Mouse (Mus musculus): ENCODE data around the gene Shisa8. TPM values are rescaled to one million over a fixed set of nuclear protein-coding genes. Genes with fewer than 3 reads are reported as not detected.

The Shisa8 gene
- polyA plus RNA-seq, 1 experiment: 3.2 TPM

DNA sequence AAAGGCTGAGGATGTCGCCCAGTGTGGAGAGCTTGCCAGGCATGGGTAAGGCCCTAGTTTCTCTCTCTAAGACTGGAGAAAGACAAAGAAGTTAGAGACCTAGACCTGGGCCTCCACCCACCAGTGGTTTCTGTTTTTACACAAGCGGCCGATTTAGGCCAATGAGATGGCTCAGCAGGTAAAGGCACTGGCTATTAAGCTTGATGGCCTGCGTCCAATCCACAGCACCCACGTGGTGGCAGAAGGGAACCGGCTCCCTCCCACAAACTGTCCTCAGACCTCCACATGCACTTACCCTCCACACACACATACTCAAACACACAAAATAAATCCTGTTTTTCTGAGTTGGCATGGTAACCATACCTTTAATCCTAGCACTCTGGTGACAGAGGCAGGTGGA is 10.5 kb downstream of the Shisa8 start:
- TF ChIP-seq POLR2A (IDR thresholded peaks at IDR 0.05; ENCODE audit: borderline replicate concordance, extremely low read depth, insufficient read depth, insufficient read length, poor library complexity, severe bottlenecking) (no peak), CTCF (IDR thresholded peaks at IDR 0.05; ENCODE audit: borderline replicate concordance, extremely low read depth, insufficient read depth, insufficient read length) (no peak)
- no peak for DNase-seq (ENCODE audit: low read depth)

GRCm38 (mm10) chr15:82199546-82199945 is 13.1 kb downstream of the Shisa8 start:
- TF ChIP-seq CTCF (IDR thresholded peaks at IDR 0.05; ENCODE audit: borderline replicate concordance, extremely low read depth, insufficient read depth, insufficient read length): no peak
- no peak for TF ChIP-seq POLR2A (IDR thresholded peaks at IDR 0.05; ENCODE audit: borderline replicate concordance, extremely low read depth, insufficient read depth, insufficient read length, poor library complexity, severe bottlenecking)
- no peak for DNase-seq (ENCODE audit: low read depth)

GRCm38 (mm10) chr15:82198342-82198741 is 14.3 kb downstream of the Shisa8 start:
- DNase-seq (ENCODE audit: low read depth): no peak
- TF ChIP-seq CTCF (IDR thresholded peaks at IDR 0.05; ENCODE audit: borderline replicate concordance, extremely low read depth, insufficient read depth, insufficient read length) (no peak), POLR2A (IDR thresholded peaks at IDR 0.05; ENCODE audit: borderline replicate concordance, extremely low read depth, insufficient read depth, insufficient read length, poor library complexity, severe bottlenecking) (no peak)

DNA sequence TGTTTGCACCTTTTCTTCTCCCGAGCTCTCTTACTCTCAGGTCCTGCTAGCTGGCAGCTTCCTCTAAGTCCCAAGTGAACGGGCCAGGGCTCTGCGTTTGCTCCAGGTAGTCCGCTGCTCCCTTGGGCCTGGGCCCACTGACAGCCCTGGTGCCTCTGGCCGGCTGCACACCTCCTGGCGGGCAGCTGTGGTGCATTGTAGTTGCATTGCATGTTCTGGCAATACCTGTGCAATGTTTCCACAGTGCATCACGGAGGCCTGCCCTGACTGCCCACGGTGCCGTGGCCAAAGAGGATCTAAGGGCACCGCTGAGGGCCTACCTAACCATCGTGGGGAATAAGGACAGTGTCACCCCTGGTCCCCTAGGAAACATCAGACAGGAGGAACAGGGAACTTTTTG is 14.7 kb downstream of the Shisa8 start:
- TF ChIP-seq POLR2A (IDR thresholded peaks at IDR 0.05; ENCODE audit: borderline replicate concordance, extremely low read depth, insufficient read depth, insufficient read length, poor library complexity, severe bottlenecking) (no peak), CTCF (IDR thresholded peaks at IDR 0.05; ENCODE audit: borderline replicate concordance, extremely low read depth, insufficient read depth, insufficient read length) (no peak)

DNA sequence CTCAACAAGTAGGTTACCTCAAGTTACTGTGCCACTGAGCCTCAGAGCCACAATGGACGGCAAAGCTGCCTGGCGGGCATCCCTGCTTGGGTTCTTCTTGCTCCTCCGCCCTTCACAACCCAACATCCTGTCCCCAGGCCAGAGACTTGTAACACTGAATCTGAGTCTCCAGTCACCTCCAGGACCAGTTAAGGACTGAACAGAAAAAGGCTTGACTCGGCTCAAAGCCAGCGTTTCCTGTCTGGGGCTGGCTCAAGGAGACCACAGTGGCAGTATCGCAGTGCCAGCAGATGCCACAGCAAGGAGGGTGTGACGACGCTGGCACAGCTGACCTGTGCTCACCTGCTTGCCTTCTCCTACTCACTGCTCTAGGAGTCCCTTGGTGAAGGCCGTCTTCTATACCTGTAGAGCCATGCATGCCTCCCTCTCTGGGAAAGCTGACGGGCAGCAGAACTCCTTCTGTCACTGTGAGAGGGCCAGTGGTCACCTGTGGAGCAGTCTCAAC is 15.3 kb downstream of the Shisa8 start:
- TF ChIP-seq CTCF (IDR thresholded peaks at IDR 0.05; ENCODE audit: borderline replicate concordance, extremely low read depth, insufficient read depth, insufficient read length): no peak
- TF ChIP-seq POLR2A (IDR thresholded peaks at IDR 0.05; ENCODE audit: borderline replicate concordance, extremely low read depth, insufficient read depth, insufficient read length, poor library complexity, severe bottlenecking): no peak

More for the DNA sequence above, 14.7 kb downstream of the Shisa8 start:
- no peak for DNase-seq (ENCODE audit: low read depth)

DNA sequence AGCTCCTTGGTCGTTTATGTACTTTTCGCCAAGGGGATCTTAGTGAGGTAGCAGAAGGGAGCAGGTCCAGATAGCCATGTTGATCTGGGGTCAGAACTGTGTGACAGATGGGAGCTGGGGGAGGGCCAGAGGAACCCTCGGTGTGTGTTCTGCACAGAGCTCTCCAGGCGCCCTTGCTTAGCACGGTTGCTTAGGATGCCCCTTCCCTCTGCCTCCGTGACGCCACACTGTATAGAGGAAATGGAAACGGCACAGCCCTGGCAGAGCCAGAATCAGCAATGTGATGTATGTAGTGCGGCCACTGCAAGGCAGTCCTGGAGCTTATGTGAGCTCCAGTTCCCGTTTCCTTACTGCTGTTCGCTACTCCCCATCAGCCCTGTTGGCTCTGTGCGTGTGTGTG is 16.3 kb downstream of the Shisa8 start:
- TF ChIP-seq POLR2A (IDR thresholded peaks at IDR 0.05; ENCODE audit: borderline replicate concordance, extremely low read depth, insufficient read depth, insufficient read length, poor library complexity, severe bottlenecking) (no peak), CTCF (IDR thresholded peaks at IDR 0.05; ENCODE audit: borderline replicate concordance, extremely low read depth, insufficient read depth, insufficient read length) (no peak)
- no peak for DNase-seq (ENCODE audit: low read depth)

More for the DNA sequence above, 15.3 kb downstream of the Shisa8 start:
- DNase-seq (ENCODE audit: low read depth): no peak

GRCm38 (mm10) chr15:82192617-82193016 is 20.0 kb downstream of the Shisa8 start:
- DNase-seq (ENCODE audit: low read depth): no peak
- TF ChIP-seq CTCF (IDR thresholded peaks at IDR 0.05; ENCODE audit: borderline replicate concordance, extremely low read depth, insufficient read depth, insufficient read length) (no peak), POLR2A (IDR thresholded peaks at IDR 0.05; ENCODE audit: borderline replicate concordance, extremely low read depth, insufficient read depth, insufficient read length, poor library complexity, severe bottlenecking) (no peak)

GRCm38 (mm10) chr15:82188481-82189240 is 24.0 kb downstream of the Shisa8 start:
- TF ChIP-seq CTCF (IDR thresholded peaks at IDR 0.05; ENCODE audit: borderline replicate concordance, extremely low read depth, insufficient read depth, insufficient read length): peak; percentile 47; the same call in 1 of the 2 replicates
- TF ChIP-seq POLR2A (IDR thresholded peaks at IDR 0.05; ENCODE audit: borderline replicate concordance, extremely low read depth, insufficient read depth, insufficient read length, poor library complexity, severe bottlenecking): no peak
- no peak for DNase-seq (ENCODE audit: low read depth)

DNA sequence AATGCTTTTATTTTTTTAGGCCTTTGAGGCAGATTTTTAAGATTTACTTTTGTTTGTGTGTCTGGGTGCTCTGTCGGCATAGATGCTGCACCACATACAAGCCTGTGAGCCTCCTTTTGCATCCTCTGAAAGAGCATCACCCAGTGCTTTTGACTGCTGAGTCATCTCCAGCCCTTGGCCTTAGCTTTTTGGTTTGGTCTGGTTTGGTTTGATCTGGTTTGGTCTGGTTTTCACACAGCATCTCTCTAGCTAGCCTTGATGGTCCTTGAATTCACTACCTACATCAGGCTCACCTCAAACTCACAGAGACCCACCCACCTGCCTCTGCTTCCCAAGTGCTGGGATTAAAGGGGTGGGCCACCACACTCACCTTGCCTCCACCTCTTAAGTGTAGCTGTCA is 24.7 kb downstream of the Shisa8 start:
- DNase-seq (ENCODE audit: low read depth): no peak
- TF ChIP-seq CTCF (IDR thresholded peaks at IDR 0.05; ENCODE audit: borderline replicate concordance, extremely low read depth, insufficient read depth, insufficient read length) (no peak), POLR2A (IDR thresholded peaks at IDR 0.05; ENCODE audit: borderline replicate concordance, extremely low read depth, insufficient read depth, insufficient read length, poor library complexity, severe bottlenecking) (no peak)

DNA sequence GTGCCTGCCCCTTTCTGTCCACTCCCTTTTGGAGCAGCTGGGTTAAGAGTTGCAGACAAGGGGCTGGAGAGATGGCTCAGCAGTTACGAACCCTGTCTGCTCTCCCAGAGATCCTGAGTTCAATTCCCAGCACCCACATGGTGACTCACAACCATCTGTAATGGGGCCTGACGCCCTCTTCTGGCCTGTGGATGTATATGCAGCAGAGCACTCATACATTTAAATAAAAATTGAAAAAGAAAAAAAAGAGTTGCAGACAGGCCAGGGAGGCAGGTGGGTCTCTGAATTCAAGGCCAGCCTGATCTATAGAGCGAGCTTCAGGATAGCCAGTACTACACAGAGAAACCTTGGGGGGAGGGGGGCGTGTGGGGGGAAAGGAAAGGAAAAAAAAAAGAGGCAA is 25.2 kb downstream of the Shisa8 start:
- TF ChIP-seq POLR2A (IDR thresholded peaks at IDR 0.05; ENCODE audit: borderline replicate concordance, extremely low read depth, insufficient read depth, insufficient read length, poor library complexity, severe bottlenecking): no peak
- no peak for DNase-seq (ENCODE audit: low read depth)

DNA sequence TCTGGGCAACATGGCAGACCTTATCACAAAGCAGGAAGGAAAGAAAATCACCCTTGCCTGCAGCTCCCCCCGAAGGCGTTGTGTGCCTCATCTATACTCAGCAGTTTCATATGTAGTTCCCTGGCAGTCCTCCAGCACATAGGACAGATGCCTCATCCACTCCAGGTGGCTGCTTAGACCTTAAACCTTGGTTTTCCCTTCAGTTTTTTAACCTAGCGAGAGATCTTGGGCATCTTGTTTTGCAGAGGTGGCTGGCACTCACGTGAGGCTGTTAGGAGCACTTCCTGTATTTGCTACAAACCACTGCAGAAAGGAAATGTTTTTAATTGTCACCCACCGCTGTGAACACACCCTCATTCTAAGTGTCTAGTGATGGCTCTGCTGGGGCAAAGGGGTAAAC is 25.7 kb downstream of the Shisa8 start:
- no peak for TF ChIP-seq POLR2A (IDR thresholded peaks at IDR 0.05; ENCODE audit: borderline replicate concordance, extremely low read depth, insufficient read depth, insufficient read length, poor library complexity, severe bottlenecking)
- no peak for TF ChIP-seq CTCF (IDR thresholded peaks at IDR 0.05; ENCODE audit: borderline replicate concordance, extremely low read depth, insufficient read depth, insufficient read length)
- DNase-seq (ENCODE audit: low read depth): no peak

- TF ChIP-seq POLR2A (IDR thresholded peaks at IDR 0.05; ENCODE audit: borderline replicate concordance, extremely low read depth, insufficient read depth, insufficient read length, poor library complexity, severe bottlenecking): no peak
- no peak for TF ChIP-seq CTCF (IDR thresholded peaks at IDR 0.05; ENCODE audit: borderline replicate concordance, extremely low read depth, insufficient read depth, insufficient read length)
- no peak for DNase-seq (ENCODE audit: low read depth)
Observed at GRCm38 (mm10) chr15:82186131-82186530, 26.5 kb downstream of the Shisa8 start.
